In genomic region chr15:85574086-85574485, GRCm38 (mm10) we compare ENCODE assay signal across 27 mouse cellular contexts. TPM values are rescaled to one million over a fixed set of nuclear protein-coding genes. Genes with fewer than 3 reads are reported as not detected.
A peak's percentile ranks its signal among the peaks of the same experiment; 100 is the strongest.
DNase-seq lines count a peak whose midpoint lies in the region; ATAC-seq and TF ChIP-seq lines count a peak whose summit lies in the region.
"Had no signal": no experiment of that assay in that cellular context is flagged by ENCODE, and none has a peak within 500 bp of the region (broad histone marks: within the 10 kb centered on the region; RNA-seq: fewer than 3 reads in every experiment).

No protein-coding gene starts in this region.

- TF ChIP-seq CTCF in layer of hippocampus, adult 2 months (conservative IDR thresholded peaks at IDR 0.05): no peak

- H3K9me3 ChIP-seq in neural tube, embryonic 12.5 days: no peaks in the 10 kb centered on the region
- H3K9me3 ChIP-seq in hindbrain, embryonic 13.5 days: no peaks in the 10 kb centered on the region
- H3K9me3 ChIP-seq in neural tube, embryonic 15.5 days (replicated peaks): no peaks in the 10 kb centered on the region
- H3K9me3 ChIP-seq: embryonic facial prominence, embryonic 12.5 days; heart, embryonic 15.5 days; intestine, embryonic 15.5 days; limb, embryonic 13.5 days; liver, embryonic 12.5 days had no signal

- no peak overlapping the region for H3K4me3 ChIP-seq in layer of hippocampus, adult 2 months
- no peak overlapping the region for H3K4me3 ChIP-seq in neural tube, embryonic 12.5 days
- no peak overlapping the region for H3K4me3 ChIP-seq in hindbrain, embryonic 13.5 days
- H3K4me3 ChIP-seq in neural tube, embryonic 15.5 days (replicated peaks): no peak overlapping the region
- H3K4me3 ChIP-seq: embryonic facial prominence, embryonic 12.5 days; erythroblast, embryonic 14.5 days; gastrocnemius, adult 2 months; heart, embryonic 15.5 days; intestine, embryonic 15.5 days; limb, embryonic 13.5 days; liver, embryonic 12.5 days; megakaryocyte, embryonic 14.5 days had no signal

- H3K27me3 ChIP-seq in neural tube, embryonic 12.5 days (replicated peaks): peaks cover 44% of the 10 kb centered on the region
- H3K27me3 ChIP-seq in hindbrain, embryonic 13.5 days: peaks cover 46% of the 10 kb centered on the region
- peaks cover 40% of the 10 kb centered on the region for H3K27me3 ChIP-seq in neural tube, embryonic 15.5 days (replicated peaks)

- 0 out of 2 replicates have a peak overlapping the region, but pooled peaks have one; percentile 8 for H3K9ac ChIP-seq in neural tube, embryonic 12.5 days
- no peak overlapping the region for H3K9ac ChIP-seq in hindbrain, embryonic 13.5 days
- H3K9ac ChIP-seq in neural tube, embryonic 15.5 days (replicated peaks): no peak overlapping the region
- H3K9ac ChIP-seq: embryonic facial prominence, embryonic 12.5 days; heart, embryonic 15.5 days; intestine, embryonic 15.5 days; limb, embryonic 13.5 days; liver, embryonic 12.5 days had no signal

- H3K4me2 ChIP-seq in neural tube, embryonic 12.5 days (replicated peaks): peak overlapping the region; percentile 98
- peak overlapping the region; percentile 100 for H3K4me2 ChIP-seq in hindbrain, embryonic 13.5 days
- H3K4me2 ChIP-seq in neural tube, embryonic 15.5 days: 0 out of 2 replicates have a peak overlapping the region, but pooled peaks have one; percentile 2
- H3K4me2 ChIP-seq: embryonic facial prominence, embryonic 12.5 days; heart, embryonic 15.5 days; intestine, embryonic 15.5 days; limb, embryonic 13.5 days; liver, embryonic 12.5 days had no signal

- no peak for DNase-seq in layer of hippocampus, adult 2 months (ENCODE audit: low spot score in 2 of 2)
- DNase-seq in layer of hippocampus, adult 18-20 months (ENCODE audit: low spot score in 2 of 2): no peak
- no peak for DNase-seq in neural tube, embryonic 10.5 days (ENCODE audit: extremely low spot score, low spot score)
- DNase-seq in right cerebral cortex, adult 2 months (ENCODE audit: low spot score in 2 of 2): no peak
- no peak for DNase-seq in kidney, postnatal 4 days
- DNase-seq: adrenal gland, adult 8-10 months; cerebellum, adult 2 months; cerebellum, postnatal 25 days; gastrocnemius, adult 2 months; heart, postnatal 36 days; kidney, adult 8-10 months; kidney, postnatal 14 days; layer of hippocampus, adult 9-11 months; lung, adult 18-20 months; right cerebral cortex, postnatal 25 days; spleen, adult 18-20 months had no signal

- no peaks in the 10 kb centered on the region for H3K36me3 ChIP-seq in neural tube, embryonic 12.5 days
- H3K36me3 ChIP-seq in hindbrain, embryonic 13.5 days: no peaks in the 10 kb centered on the region
- H3K36me3 ChIP-seq in neural tube, embryonic 15.5 days: no peaks in the 10 kb centered on the region
- H3K36me3 ChIP-seq: embryonic facial prominence, embryonic 12.5 days; heart, embryonic 15.5 days; intestine, embryonic 15.5 days; limb, embryonic 13.5 days; liver, embryonic 12.5 days had no signal

- peaks cover 77% of the 10 kb centered on the region for H3K4me1 ChIP-seq in neural tube, embryonic 12.5 days
- H3K4me1 ChIP-seq in hindbrain, embryonic 13.5 days (replicated peaks): peaks cover 80% of the 10 kb centered on the region
- H3K4me1 ChIP-seq in neural tube, embryonic 15.5 days: peaks cover 46% of the 10 kb centered on the region
- H3K4me1 ChIP-seq: liver, embryonic 12.5 days had no signal

- 69% methylated on average over 5 of the region's 5 CpGs for WGBS in neural tube, embryonic 12.5 days
- 66% methylated on average over 5 of the region's 5 CpGs for WGBS in hindbrain, embryonic 13.5 days
- 77% methylated on average over 5 of the region's 5 CpGs for WGBS in neural tube, embryonic 15.5 days

- ATAC-seq in neural tube, embryonic 12.5 days (ENCODE audit: low FRiP score, low read depth): no peak
- ATAC-seq in hindbrain, embryonic 13.5 days (ENCODE audit: low FRiP score): no peak
- no peak for ATAC-seq in neural tube, embryonic 15.5 days (ENCODE audit: low FRiP score)
- ATAC-seq: intestine, embryonic 15.5 days; liver, embryonic 12.5 days had no signal

- peak overlapping the region; percentile 75 for H3K27ac ChIP-seq in layer of hippocampus, adult 2 months
- no peak overlapping the region for H3K27ac ChIP-seq in neural tube, embryonic 12.5 days
- no peak overlapping the region for H3K27ac ChIP-seq in hindbrain, embryonic 13.5 days
- H3K27ac ChIP-seq in neural tube, embryonic 15.5 days (replicated peaks): no peak overlapping the region
- H3K27ac ChIP-seq: embryonic facial prominence, embryonic 12.5 days; gastrocnemius, adult 2 months; heart, embryonic 15.5 days; intestine, embryonic 15.5 days; limb, embryonic 13.5 days; liver, embryonic 12.5 days had no signal

RNA-seq across cellular contexts. Expression of gene Wnt7b, which starts 8.2 kb away (rescaled TPM):
- 10 to 100 TPM; 46.4 to 47.6 TPM for total RNA-seq in layer of hippocampus, adult 2 months (2021)
- total RNA-seq in layer of hippocampus, adult 18-20 months (2021): 10 to 100 TPM; 43.3 to 53.8 TPM
- polyA plus RNA-seq in neural tube, embryonic 12.5 days (2016; fragmentation: Nextera tagmentation; extraction: Ambion mirVana): 90.3 and 99.7 TPM in 2 replicates
- polyA plus RNA-seq in hindbrain, embryonic 13.5 days (2015; fragmentation: Nextera tagmentation; extraction: Ambion mirVana): 40.1 and 47.2 TPM in 2 replicates
- 16.6 and 20.2 TPM in 2 replicates for polyA plus RNA-seq in neural tube, embryonic 15.5 days (2015; fragmentation: Nextera tagmentation; extraction: Ambion mirVana)
- total RNA-seq: gastrocnemius, adult 2 months; MEL had no signal
- polyA plus RNA-seq: erythroblast, embryonic 14.5 days had no signal

Comparison
In these comparisons a context has a peak if more than half of its experiments do, and no peak if none do; other contexts are left out.
1. H3K4me2 ChIP-seq: peak in every context shown above with its lines; median percentile 100 in hindbrain, embryonic 13.5 days; 98 in neural tube, embryonic 12.5 days; 2 in neural tube, embryonic 15.5 days.